Mouse (Mus musculus): ENCODE data around the gene Cfap70.
A peak's percentile ranks its signal among the peaks of the same experiment; 100 is the strongest.

GRCm38 (mm10) chr14:20388441-20389129 is 63.4 kb downstream of the Cfap70 start, which contains the start of gene Dnajc9:
- TF ChIP-seq POLR2A (IDR thresholded peaks at IDR 0.05; ENCODE audit: low read depth, low read length) = peak; percentile 46; the same call in 1 of the 2 replicates
- no peak for TF ChIP-seq CTCF (IDR thresholded peaks at IDR 0.05; ENCODE audit: extremely low read depth, insufficient read depth, insufficient read length, insufficient replicate concordance)
